Mouse (Mus musculus): ENCODE data around the gene Rpp40. TPM values are rescaled to one million over a fixed set of nuclear protein-coding genes. Genes with fewer than 3 reads are reported as not detected.

Gene Rpp40
- total and polyA plus RNA-seq, 3 experiments, result 44.6 to 77.4 (median 63.5) TPM

- Histone ChIP-seq H3K79me2 (replicated peaks; ENCODE audit: control insufficient read depth, extremely low read depth, insufficient read depth, poor library complexity, severe bottlenecking) (no peaks in the 10 kb centered on the region), H3K4me3 (replicated peaks in 1 of 3; ENCODE audit: low read depth in 2 of 3, low read length in 2 of 3, poor library complexity in 1 of 3) (no peak overlapping the region), H3K4me2 (ENCODE audit: insufficient read depth, low read depth, poor library complexity, severe bottlenecking) (peak overlapping the region; percentile 64; the same call in 1 of the 2 replicates), H3K9ac (ENCODE audit: insufficient read depth, low read depth) (no peak overlapping the region), H3K9me3 (replicated peaks; ENCODE audit: low read length) (peaks cover 1% of the 10 kb centered on the region), H3K4me1 (ENCODE audit: control insufficient read depth in 1 of 2, insufficient read depth in 2 of 2) (peaks cover 3 to 36% of the 10 kb centered on the region in 2 experiments; a peak in 2 of 4 replicates), H3K27ac (ENCODE audit: insufficient read depth, low read depth) (no peak overlapping the region), H3K27me3 (replicated peaks) (no peaks in the 10 kb centered on the region), H3K36me3 (replicated peaks in 1 of 2; ENCODE audit: control insufficient read depth in 1 of 2, insufficient read depth in 1 of 2, low read length in 1 of 2) (peaks cover 0 to 1% of the 10 kb centered on the region in 2 experiments)
- DNase-seq (ENCODE audit: extremely low read depth), result no peak
- in situ Hi-C loops (cut with MboI; ENCODE audit: low pct_ligation_motif_present, low pct_unique_long_range_greater_than_20kb, low sequenced_read_pairs), result loop anchor here (5.0 to 25.0 kb wide), 2 partner anchors 158 to 903 kb away; partner anchors contain the start of gene Eci2
- TF ChIP-seq ZNF384 (IDR thresholded peaks at IDR 0.05; ENCODE audit: low read depth, low read length) (peak; percentile 47; the same call in 1 of the 2 replicates), UBTF (IDR thresholded peaks at IDR 0.05; ENCODE audit: low read depth, low read length) (no peak)
- dilution Hi-C loops (cut with MboI; ENCODE audit: extremely low pct_ligation_motif_present, extremely low pct_unique_long_range_greater_than_20kb, low sequenced_read_pairs), result no loop called here
Observed at GRCm38 (mm10) chr13:35939871-35940665, 33.9 kb upstream of the Rpp40 start.

- Histone ChIP-seq H3K4me1 (ENCODE audit: control insufficient read depth in 1 of 2, insufficient read depth in 2 of 2) (peaks cover 3 to 33% of the 10 kb centered on the region in 2 experiments; a peak in 2 of 4 replicates), H3K4me2 (ENCODE audit: insufficient read depth, low read depth, poor library complexity, severe bottlenecking) (no peak overlapping the region), H3K27ac (ENCODE audit: insufficient read depth, low read depth) (no peak overlapping the region), H3K9ac (ENCODE audit: insufficient read depth, low read depth) (no peak overlapping the region), H3K79me2 (replicated peaks; ENCODE audit: control insufficient read depth, extremely low read depth, insufficient read depth, poor library complexity, severe bottlenecking) (no peaks in the 10 kb centered on the region), H3K9me3 (replicated peaks; ENCODE audit: low read length) (peaks cover 5% of the 10 kb centered on the region), H3K4me3 (replicated peaks in 1 of 3; ENCODE audit: low read depth in 2 of 3, low read length in 2 of 3, poor library complexity in 1 of 3) (no peak overlapping the region), H3K27me3 (replicated peaks) (no peaks in the 10 kb centered on the region), H3K36me3 (replicated peaks in 1 of 2; ENCODE audit: control insufficient read depth in 1 of 2, insufficient read depth in 1 of 2, low read length in 1 of 2) (no peaks in the 10 kb centered on the region)
- in situ Hi-C loops (cut with MboI; ENCODE audit: low pct_ligation_motif_present, low pct_unique_long_range_greater_than_20kb, low sequenced_read_pairs) (loop anchor here (25.0 kb wide), 1 partner anchor 901 kb away; the partner anchor contains the start of gene Eci2), dilution Hi-C loops (cut with MboI; ENCODE audit: extremely low pct_ligation_motif_present, extremely low pct_unique_long_range_greater_than_20kb, low sequenced_read_pairs) (no loop called here)
- no peak for TF ChIP-seq KAT2A (IDR thresholded peaks at IDR 0.05; ENCODE audit: insufficient replicate concordance, low read length)
- no peak for TF ChIP-seq USF1 (IDR thresholded peaks at IDR 0.05; ENCODE audit: low read depth, low read length)
- TF ChIP-seq E2F4 (IDR thresholded peaks at IDR 0.05; ENCODE audit: insufficient replicate concordance, low read depth, low read length), result no peak
- no peak for TF ChIP-seq HCFC1 (IDR thresholded peaks at IDR 0.05; ENCODE audit: low read depth, low read length)
- TF ChIP-seq CTCF (conservative IDR thresholded peaks at IDR 0.05 in 1 of 2, IDR thresholded peaks at IDR 0.05 in 1 of 2; ENCODE audit: low read depth in 2 of 2, low read length in 2 of 2), result no peak
- TF ChIP-seq CHD1 (IDR thresholded peaks at IDR 0.05; ENCODE audit: low read depth, low read length), result no peak
- TF ChIP-seq ZKSCAN1 (IDR thresholded peaks at IDR 0.05; ENCODE audit: borderline replicate concordance, low read depth, low read length), result no peak
- no peak for TF ChIP-seq SIN3A (IDR thresholded peaks at IDR 0.05; ENCODE audit: low read length)
- TF ChIP-seq UBTF (IDR thresholded peaks at IDR 0.05; ENCODE audit: low read depth, low read length), result no peak
- TF ChIP-seq BHLHE40 (IDR thresholded peaks at IDR 0.05; ENCODE audit: low read depth, low read length), result no peak
- TF ChIP-seq USF2 (conservative IDR thresholded peaks at IDR 0.05; ENCODE audit: low read depth, low read length), result no peak
- no peak for TF ChIP-seq MXI1 (IDR thresholded peaks at IDR 0.05; ENCODE audit: low read depth, low read length)
- no peak for DNase-seq (ENCODE audit: extremely low read depth)
Observed at GRCm38 (mm10) chr13:35937991-35938390, 31.8 kb upstream of the Rpp40 start.
